Mouse (Mus musculus): ENCODE results near the gene Susd6. TPM values are rescaled to one million over a fixed set of nuclear protein-coding genes. Genes with fewer than 3 reads are reported as not detected.

Gene Susd6
- polyA plus RNA-seq, 1 experiment: 57.0 TPM

DNA sequence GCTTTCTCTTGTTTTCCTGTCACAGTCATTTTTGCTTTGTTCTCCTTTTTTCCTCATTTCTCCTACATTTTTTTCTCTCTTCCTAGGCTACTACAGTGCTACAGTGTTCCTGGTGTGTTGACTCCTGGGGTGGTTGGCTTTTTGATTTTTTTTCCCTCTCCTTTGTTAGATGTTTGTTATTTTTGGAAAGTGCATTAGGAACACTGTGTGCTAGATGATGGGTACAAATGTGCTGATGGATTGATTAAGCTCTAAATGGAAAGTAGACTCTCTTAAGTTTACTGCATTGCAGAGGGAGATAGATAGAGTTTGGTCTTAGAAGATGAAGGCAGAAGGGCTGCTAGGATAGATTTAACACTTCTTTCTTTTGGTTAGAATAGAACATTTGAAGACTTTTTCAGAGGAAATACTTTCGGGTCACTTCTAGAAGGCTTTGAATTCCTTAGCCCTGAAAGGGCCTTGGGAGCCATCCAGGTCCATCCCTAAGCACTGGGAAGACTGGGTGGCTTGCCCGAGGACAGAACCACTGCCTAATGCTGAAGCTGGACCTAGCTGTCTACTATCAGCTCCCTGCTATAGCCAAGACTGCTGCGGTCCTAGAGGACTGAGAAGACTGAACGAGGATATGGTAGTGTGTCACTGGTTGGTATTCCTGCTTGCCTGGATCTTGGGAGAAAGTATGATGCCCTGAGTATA is 31.1 kb downstream of the Susd6 start:
- H3K4me3 ChIP-seq (ENCODE audit: low read depth, low read length): no peak overlapping the region
- no peak overlapping the region for H3K27ac ChIP-seq (ENCODE audit: insufficient read depth, low read length)

DNA sequence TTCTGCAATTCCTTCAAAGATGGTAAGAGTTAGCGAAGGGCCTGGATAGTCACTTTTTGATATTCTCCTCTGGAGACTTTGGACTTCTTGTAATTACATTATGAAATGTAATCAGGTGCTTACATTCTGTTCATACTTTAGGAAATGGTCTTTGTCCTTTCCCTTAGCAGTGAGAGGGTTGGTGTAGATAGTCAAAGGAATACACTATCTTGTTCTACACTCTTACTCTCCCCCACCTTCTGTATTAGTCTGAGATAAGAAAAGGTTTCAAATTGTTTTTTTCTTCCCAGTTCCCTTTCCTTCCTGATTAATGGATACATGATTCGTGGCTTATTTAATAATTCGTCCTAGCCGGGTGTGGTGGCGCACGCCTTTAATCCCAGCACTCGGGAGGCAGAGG is 32.2 kb downstream of the Susd6 start:
- no peak overlapping the region for H3K27ac ChIP-seq (ENCODE audit: insufficient read depth, low read length)
- H3K4me1 ChIP-seq (ENCODE audit: control insufficient read depth, insufficient read depth, low read length): no peaks in the 10 kb centered on the region
- H3K36me3 ChIP-seq (ENCODE audit: control insufficient read depth, insufficient read depth, low read length, poor library complexity, severe bottlenecking): no peaks in the 10 kb centered on the region; the same call in 1 of the 2 replicates
- H3K9me3 ChIP-seq (replicated peaks; ENCODE audit: control insufficient read depth, insufficient read depth, low read length, poor library complexity, severe bottlenecking): no peaks in the 10 kb centered on the region
- H3K9ac ChIP-seq (ENCODE audit: low read depth, poor library complexity, severe bottlenecking): no peak overlapping the region
- H3K27me3 ChIP-seq (ENCODE audit: control insufficient read depth, insufficient read depth, low read length, poor library complexity, severe bottlenecking): no peaks in the 10 kb centered on the region
- TF ChIP-seq CTCF (IDR thresholded peaks at IDR 0.05; ENCODE audit: low read depth, low read length) (no peak), POLR2A (IDR thresholded peaks at IDR 0.05; ENCODE audit: insufficient read depth, low read length) (no peak), EP300 (IDR thresholded peaks at IDR 0.05; ENCODE audit: insufficient read depth, low read depth, low read length) (no peak)
- no peak overlapping the region for H3K4me3 ChIP-seq (ENCODE audit: low read depth, low read length)

More for the DNA sequence above, 31.1 kb downstream of the Susd6 start:
- Histone ChIP-seq H3K9me3 (replicated peaks; ENCODE audit: control insufficient read depth, insufficient read depth, low read length, poor library complexity, severe bottlenecking) (no peaks in the 10 kb centered on the region), H3K4me1 (ENCODE audit: control insufficient read depth, insufficient read depth, low read length) (no peaks in the 10 kb centered on the region), H3K27me3 (ENCODE audit: control insufficient read depth, insufficient read depth, low read length, poor library complexity, severe bottlenecking) (no peaks in the 10 kb centered on the region), H3K36me3 (ENCODE audit: control insufficient read depth, insufficient read depth, low read length, poor library complexity, severe bottlenecking) (no peaks in the 10 kb centered on the region; the same call in 1 of the 2 replicates), H3K9ac (ENCODE audit: low read depth, poor library complexity, severe bottlenecking) (no peak overlapping the region)
- TF ChIP-seq EP300 (IDR thresholded peaks at IDR 0.05; ENCODE audit: insufficient read depth, low read depth, low read length) (no peak), CTCF (IDR thresholded peaks at IDR 0.05; ENCODE audit: low read depth, low read length) (no peak), POLR2A (IDR thresholded peaks at IDR 0.05; ENCODE audit: insufficient read depth, low read length) (no peak)

DNA sequence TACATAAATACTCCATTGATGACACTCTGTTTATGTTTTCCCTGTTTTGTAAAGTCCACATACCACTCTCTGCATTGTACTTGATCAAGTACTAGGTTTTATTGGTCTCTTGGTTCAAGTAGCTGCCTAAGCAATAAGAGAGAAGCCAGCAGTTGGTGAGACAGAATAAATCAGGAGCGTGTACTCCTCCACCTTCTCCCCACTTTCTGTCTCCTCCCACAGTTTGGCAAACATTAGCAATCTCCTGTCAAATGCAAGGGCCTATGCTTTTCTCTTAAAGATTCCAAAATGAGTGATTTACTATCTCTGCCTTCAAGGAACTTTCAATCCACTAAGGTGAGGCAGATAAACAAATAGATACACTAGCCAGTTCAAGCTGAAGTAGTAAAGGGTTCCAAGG is 33.9 kb downstream of the Susd6 start:
- H3K4me3 ChIP-seq (ENCODE audit: low read depth, low read length): no peak overlapping the region
- no peak overlapping the region for H3K9ac ChIP-seq (ENCODE audit: low read depth, poor library complexity, severe bottlenecking)
- H3K4me1 ChIP-seq (ENCODE audit: control insufficient read depth, insufficient read depth, low read length): no peaks in the 10 kb centered on the region
- H3K27me3 ChIP-seq (ENCODE audit: control insufficient read depth, insufficient read depth, low read length, poor library complexity, severe bottlenecking): no peaks in the 10 kb centered on the region
- H3K27ac ChIP-seq (ENCODE audit: insufficient read depth, low read length): no peak overlapping the region
- no peaks in the 10 kb centered on the region for H3K9me3 ChIP-seq (replicated peaks; ENCODE audit: control insufficient read depth, insufficient read depth, low read length, poor library complexity, severe bottlenecking)
- H3K36me3 ChIP-seq (ENCODE audit: control insufficient read depth, insufficient read depth, low read length, poor library complexity, severe bottlenecking): peaks cover 15% of the 10 kb centered on the region
- TF ChIP-seq CTCF (IDR thresholded peaks at IDR 0.05; ENCODE audit: low read depth, low read length): no peak
- TF ChIP-seq POLR2A (IDR thresholded peaks at IDR 0.05; ENCODE audit: insufficient read depth, low read length): no peak
- TF ChIP-seq EP300 (IDR thresholded peaks at IDR 0.05; ENCODE audit: insufficient read depth, low read depth, low read length): no peak

DNA sequence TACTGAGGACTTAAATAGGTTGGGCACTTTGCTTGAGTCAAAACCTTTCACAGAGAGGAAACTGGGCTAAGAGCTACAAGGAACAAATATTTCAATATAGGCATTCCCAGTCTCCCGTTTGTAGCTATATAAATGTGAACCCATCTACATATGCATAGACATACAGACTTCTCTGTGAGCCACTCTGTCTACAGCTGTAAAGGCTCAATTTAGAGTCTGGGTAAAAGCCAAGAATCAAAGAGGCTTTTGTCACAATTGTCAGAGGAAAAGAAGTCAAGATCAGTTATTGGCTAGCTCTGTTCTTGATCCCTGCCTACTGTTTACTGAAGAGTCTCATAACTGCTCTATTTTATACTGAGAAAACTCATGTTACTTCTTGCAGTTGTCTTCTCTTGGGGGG is 36.1 kb downstream of the Susd6 start:
- Histone ChIP-seq H3K9ac (ENCODE audit: low read depth, poor library complexity, severe bottlenecking) (no peak overlapping the region), H3K36me3 (ENCODE audit: control insufficient read depth, insufficient read depth, low read length, poor library complexity, severe bottlenecking) (peaks cover 31% of the 10 kb centered on the region), H3K27ac (ENCODE audit: insufficient read depth, low read length) (no peak overlapping the region), H3K27me3 (ENCODE audit: control insufficient read depth, insufficient read depth, low read length, poor library complexity, severe bottlenecking) (no peaks in the 10 kb centered on the region), H3K9me3 (replicated peaks; ENCODE audit: control insufficient read depth, insufficient read depth, low read length, poor library complexity, severe bottlenecking) (no peaks in the 10 kb centered on the region), H3K4me3 (ENCODE audit: low read depth, low read length) (no peak overlapping the region), H3K4me1 (ENCODE audit: control insufficient read depth, insufficient read depth, low read length) (no peaks in the 10 kb centered on the region)
- TF ChIP-seq POLR2A (IDR thresholded peaks at IDR 0.05; ENCODE audit: insufficient read depth, low read length) (no peak), EP300 (IDR thresholded peaks at IDR 0.05; ENCODE audit: insufficient read depth, low read depth, low read length) (no peak), CTCF (IDR thresholded peaks at IDR 0.05; ENCODE audit: low read depth, low read length) (no peak)

DNA sequence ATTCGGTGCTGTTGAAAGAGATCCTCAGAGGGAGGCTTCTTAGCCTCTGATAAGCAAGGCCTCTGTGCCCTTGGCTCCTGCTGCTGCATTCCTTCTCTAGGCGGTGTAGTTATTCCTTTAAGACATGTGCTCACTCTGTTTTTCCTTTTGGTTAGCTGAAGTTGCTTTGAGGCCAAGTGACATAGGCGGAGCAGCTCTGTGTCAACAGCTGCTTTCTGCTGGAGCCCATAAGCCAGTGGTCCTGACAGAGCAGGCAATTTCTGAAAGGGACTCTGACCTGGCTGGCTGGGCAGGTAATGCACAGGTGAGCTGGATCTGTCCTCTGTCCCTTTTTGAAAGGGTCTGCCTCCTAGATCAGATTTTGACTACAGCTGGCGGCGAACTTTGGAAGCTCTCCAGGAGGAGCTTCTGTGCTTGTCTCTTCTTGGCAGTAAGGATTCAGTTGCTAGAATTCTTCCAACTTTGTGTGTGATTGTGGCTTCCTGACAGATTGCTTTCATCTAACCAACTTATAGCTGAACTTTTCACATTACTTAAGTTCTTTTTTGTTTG is 37.2 kb downstream of the Susd6 start:
- peaks cover 41% of the 10 kb centered on the region for H3K36me3 ChIP-seq (ENCODE audit: control insufficient read depth, insufficient read depth, low read length, poor library complexity, severe bottlenecking)
- TF ChIP-seq CTCF (IDR thresholded peaks at IDR 0.05; ENCODE audit: low read depth, low read length): no peak
- no peak for TF ChIP-seq POLR2A (IDR thresholded peaks at IDR 0.05; ENCODE audit: insufficient read depth, low read length)
- no peak for TF ChIP-seq EP300 (IDR thresholded peaks at IDR 0.05; ENCODE audit: insufficient read depth, low read depth, low read length)
- H3K4me3 ChIP-seq (ENCODE audit: low read depth, low read length): no peak overlapping the region
- no peaks in the 10 kb centered on the region for H3K4me1 ChIP-seq (ENCODE audit: control insufficient read depth, insufficient read depth, low read length)
- no peak overlapping the region for H3K9ac ChIP-seq (ENCODE audit: low read depth, poor library complexity, severe bottlenecking)
- no peak overlapping the region for H3K27ac ChIP-seq (ENCODE audit: insufficient read depth, low read length)
- no peaks in the 10 kb centered on the region for H3K27me3 ChIP-seq (ENCODE audit: control insufficient read depth, insufficient read depth, low read length, poor library complexity, severe bottlenecking)
- H3K9me3 ChIP-seq (replicated peaks; ENCODE audit: control insufficient read depth, insufficient read depth, low read length, poor library complexity, severe bottlenecking): no peaks in the 10 kb centered on the region

DNA sequence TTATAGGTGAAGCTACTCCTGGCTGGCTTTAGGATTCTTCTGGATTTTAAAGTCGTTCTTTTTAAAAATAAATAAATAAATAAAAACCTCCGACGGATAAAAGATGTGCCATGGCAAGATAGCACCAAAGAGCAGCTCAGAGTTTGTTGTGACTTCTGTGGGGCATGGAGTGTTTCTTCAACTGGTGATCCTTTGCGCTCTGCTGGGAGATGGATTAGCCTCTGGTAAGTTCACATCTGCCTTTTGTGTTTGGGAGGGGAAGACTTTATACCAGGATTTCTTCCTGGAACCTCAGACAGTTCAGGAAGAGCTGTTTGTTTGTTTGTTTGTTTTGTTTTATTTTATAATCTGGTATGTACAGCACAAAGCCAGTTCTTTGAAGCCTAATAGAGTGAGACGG is 37.7 kb downstream of the Susd6 start:
- H3K27me3 ChIP-seq (ENCODE audit: control insufficient read depth, insufficient read depth, low read length, poor library complexity, severe bottlenecking): no peaks in the 10 kb centered on the region
- no peaks in the 10 kb centered on the region for H3K4me1 ChIP-seq (ENCODE audit: control insufficient read depth, insufficient read depth, low read length)
- H3K9ac ChIP-seq (ENCODE audit: low read depth, poor library complexity, severe bottlenecking): no peak overlapping the region
- no peak overlapping the region for H3K4me3 ChIP-seq (ENCODE audit: low read depth, low read length)
- H3K36me3 ChIP-seq (ENCODE audit: control insufficient read depth, insufficient read depth, low read length, poor library complexity, severe bottlenecking): peaks cover 42% of the 10 kb centered on the region
- TF ChIP-seq CTCF (IDR thresholded peaks at IDR 0.05; ENCODE audit: low read depth, low read length): no peak
- H3K9me3 ChIP-seq (replicated peaks; ENCODE audit: control insufficient read depth, insufficient read depth, low read length, poor library complexity, severe bottlenecking): no peaks in the 10 kb centered on the region
- no peak overlapping the region for H3K27ac ChIP-seq (ENCODE audit: insufficient read depth, low read length)

All from ES-Bruce4 (cell line).